Mouse (Mus musculus) heart, adult 2 months (tissue): ENCODE measurements around the gene Gm49369.

Experiments
- CTCF ChIP-seq: fragments of 200-600 bp; IDR thresholded peaks from 2 replicates; pipeline ENCODE4 v1.8.1; 2022; ENCODE audit warnings: antibody characterized with exemption, mild to moderate bottlenecking, moderate library complexity
- EP300 ChIP-seq: fragments of 200-500 bp; IDR thresholded peaks from 2 replicates; pipeline ENCODE4 v1.6.1; 2011; ENCODE audit warnings: low read depth, low read length, control low read depth; ENCODE audit not compliant: insufficient read depth
- POLR2A ChIP-seq: fragments of 200-500 bp; IDR thresholded peaks from 2 replicates; pipeline ENCODE4 v1.6.1; 2011; ENCODE audit warnings: mild to moderate bottlenecking, low read depth, low read length, control low read depth; ENCODE audit not compliant: insufficient read depth

DNA sequence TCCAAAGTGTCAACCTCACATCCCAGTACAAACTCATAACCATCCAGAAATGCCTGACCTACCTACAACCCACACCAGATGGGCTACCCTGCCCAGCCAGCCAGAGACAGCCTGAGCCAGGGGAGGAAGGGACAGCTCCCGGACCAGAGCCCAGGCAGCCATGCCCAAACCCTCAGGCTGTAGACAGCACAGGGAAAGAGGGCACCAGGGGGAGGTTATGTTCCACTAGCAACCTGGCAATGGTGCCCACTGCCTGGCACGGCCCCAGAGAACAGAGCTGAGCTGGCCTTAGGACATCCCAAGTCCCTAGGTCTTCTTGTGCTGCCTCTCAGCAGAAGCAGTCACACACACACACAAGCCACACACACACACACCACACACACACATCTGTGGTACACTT lies 13.6 kb downstream of the Gm49369 start:
- no peak for TF ChIP-seq POLR2A
- no peak for TF ChIP-seq EP300
- TF ChIP-seq CTCF = no peak
